Mouse (Mus musculus): ENCODE data around the gene Morf4l1.
"Not testable (repeated sequence)": the region's sequence is repeated elsewhere in the genome, so short reads cannot be mapped to it uniquely, and the experiment has no call there.

Gene Morf4l1

GRCm38 (mm10) chr9:90060932-90061331 lies 53.6 kb downstream of the Morf4l1 start:
- in situ Hi-C loops (cut with MboI) = not testable (repeated sequence)

GRCm38 (mm10) chr9:90060574-90060875 lies 54.0 kb downstream of the Morf4l1 start:
- in situ Hi-C loops (cut with MboI) = no loop called here

GRCm38 (mm10) chr9:90059828-90060573 lies 54.6 kb downstream of the Morf4l1 start:
- in situ Hi-C loops (cut with MboI) = no loop called here

GRCm38 (mm10) chr9:90056716-90057115 lies 57.9 kb downstream of the Morf4l1 start:
- in situ Hi-C loops (cut with MboI) = no loop called here

- in situ Hi-C loops (cut with MboI) = no loop called here
Measured at GRCm38 (mm10) chr9:90055911-90056310, 58.7 kb downstream of the Morf4l1 start.

GRCm38 (mm10) chr9:90055409-90055808 lies 59.2 kb downstream of the Morf4l1 start:
- in situ Hi-C loops (cut with MboI) = no loop called here

- in situ Hi-C loops (cut with MboI) = no loop called here
Measured at GRCm38 (mm10) chr9:90054371-90055145, 60.0 kb downstream of the Morf4l1 start.

GRCm38 (mm10) chr9:90053852-90054251 lies 60.7 kb downstream of the Morf4l1 start, which contains the start of gene Ctsh:
TSS of gene Ctsh (plus strand) at chr9:90054152.
- in situ Hi-C loops (cut with MboI) = no loop called here

GRCm38 (mm10) chr9:90047937-90048627 lies 66.5 kb downstream of the Morf4l1 start:
- in situ Hi-C loops (cut with MboI) = no loop called here

- in situ Hi-C loops (cut with MboI) = no loop called here
Measured at GRCm38 (mm10) chr9:90045191-90045590, 69.4 kb downstream of the Morf4l1 start.

- in situ Hi-C loops (cut with MboI) = not testable (repeated sequence)
Measured at GRCm38 (mm10) chr9:90042906-90043305, 71.7 kb downstream of the Morf4l1 start.

All from mature B cell (primary cell).